Mouse (Mus musculus): ENCODE data around the gene Dennd6b. TPM values are rescaled to one million over a fixed set of nuclear protein-coding genes. Genes with fewer than 3 reads are reported as not detected.

Gene Dennd6b
- polyA plus RNA-seq, 1 experiment, result 3.6 TPM

- no peaks in the 10 kb centered on the region for H3K9me3 ChIP-seq
- no peak overlapping the region for H3K4me3 ChIP-seq (replicated peaks)
- H3K4me1 ChIP-seq, result peaks cover 16% of the 10 kb centered on the region
- TF ChIP-seq GATA1 (IDR thresholded peaks at IDR 0.05; ENCODE audit: borderline replicate concordance, low read length), result no peak
- no peak for TF ChIP-seq FLI1 (IDR thresholded peaks at IDR 0.05; ENCODE audit: low read length)
- peaks cover 91% of the 10 kb centered on the region for H3K36me3 ChIP-seq (replicated peaks; ENCODE audit: low read length)
- H3K27me3 ChIP-seq (replicated peaks), result peaks cover 75% of the 10 kb centered on the region
Observed at GRCm38 (mm10) chr15:89165478-89165877, 30.8 kb downstream of the Dennd6b start.

- Histone ChIP-seq H3K4me3 (replicated peaks) (no peak overlapping the region), H3K27me3 (replicated peaks) (peaks cover 73% of the 10 kb centered on the region), H3K4me1 (peaks cover 15% of the 10 kb centered on the region), H3K36me3 (replicated peaks; ENCODE audit: low read length) (peaks cover 96% of the 10 kb centered on the region), H3K9me3 (no peaks in the 10 kb centered on the region)
- TF ChIP-seq GATA1 (IDR thresholded peaks at IDR 0.05; ENCODE audit: borderline replicate concordance, low read length), result no peak
- no peak for TF ChIP-seq FLI1 (IDR thresholded peaks at IDR 0.05; ENCODE audit: low read length)
Observed at GRCm38 (mm10) chr15:89161397-89161796, 34.9 kb downstream of the Dennd6b start.

- H3K36me3 ChIP-seq (replicated peaks; ENCODE audit: low read length), result peaks cover 80% of the 10 kb centered on the region
- H3K27me3 ChIP-seq (replicated peaks), result peaks cover 74% of the 10 kb centered on the region
- no peaks in the 10 kb centered on the region for H3K9me3 ChIP-seq
- TF ChIP-seq FLI1 (IDR thresholded peaks at IDR 0.05; ENCODE audit: low read length) (no peak), GATA1 (IDR thresholded peaks at IDR 0.05; ENCODE audit: borderline replicate concordance, low read length) (no peak)
- peaks cover 15% of the 10 kb centered on the region for H3K4me1 ChIP-seq
- no peak overlapping the region for H3K4me3 ChIP-seq (replicated peaks)
Observed at GRCm38 (mm10) chr15:89158516-89158915, 37.8 kb downstream of the Dennd6b start.

GRCm38 (mm10) chr15:89157954-89158353 is 38.3 kb downstream of the Dennd6b start:
- peaks cover 72% of the 10 kb centered on the region for H3K27me3 ChIP-seq (replicated peaks)
- H3K4me3 ChIP-seq (replicated peaks), result peak overlapping the region; percentile 5
- H3K9me3 ChIP-seq, result no peaks in the 10 kb centered on the region
- no peak for TF ChIP-seq GATA1 (IDR thresholded peaks at IDR 0.05; ENCODE audit: borderline replicate concordance, low read length)
- TF ChIP-seq FLI1 (IDR thresholded peaks at IDR 0.05; ENCODE audit: low read length), result no peak
- peaks cover 15% of the 10 kb centered on the region for H3K4me1 ChIP-seq
- peaks cover 74% of the 10 kb centered on the region for H3K36me3 ChIP-seq (replicated peaks; ENCODE audit: low read length)

GRCm38 (mm10) chr15:89152312-89152711 is 44.0 kb downstream of the Dennd6b start:
- Histone ChIP-seq H3K4me1 (peaks cover 32% of the 10 kb centered on the region), H3K36me3 (replicated peaks; ENCODE audit: low read length) (peaks cover 22% of the 10 kb centered on the region), H3K9me3 (peaks cover 4% of the 10 kb centered on the region; the same call in 1 of the 2 replicates), H3K27me3 (replicated peaks) (peaks cover 83% of the 10 kb centered on the region), H3K4me3 (replicated peaks) (no peak overlapping the region)
- no peak for TF ChIP-seq GATA1 (IDR thresholded peaks at IDR 0.05; ENCODE audit: borderline replicate concordance, low read length)
- no peak for TF ChIP-seq FLI1 (IDR thresholded peaks at IDR 0.05; ENCODE audit: low read length)

GRCm38 (mm10) chr15:89150041-89150390 is 46.3 kb downstream of the Dennd6b start:
- TF ChIP-seq GATA1 (IDR thresholded peaks at IDR 0.05; ENCODE audit: borderline replicate concordance, low read length) (no peak), FLI1 (IDR thresholded peaks at IDR 0.05; ENCODE audit: low read length) (no peak)
- Histone ChIP-seq H3K9me3 (peaks cover 14% of the 10 kb centered on the region), H3K4me3 (replicated peaks) (peak overlapping the region; percentile 92), H3K4me1 (peaks cover 48% of the 10 kb centered on the region), H3K36me3 (replicated peaks; ENCODE audit: low read length) (no peaks in the 10 kb centered on the region), H3K27me3 (replicated peaks) (peaks cover 86% of the 10 kb centered on the region)

- peaks cover 88% of the 10 kb centered on the region for H3K27me3 ChIP-seq (replicated peaks)
Observed at GRCm38 (mm10) chr15:89149271-89150040, 46.8 kb downstream of the Dennd6b start, which contains the start of gene Mapk11. Gene Mapk11 (minus strand): TSS chr15:89149628.

GRCm38 (mm10) chr15:89148496-89149270 is 47.6 kb downstream of the Dennd6b start:
- Histone ChIP-seq H3K4me3 (replicated peaks) (peak overlapping the region; percentile 92), H3K36me3 (replicated peaks; ENCODE audit: low read length) (no peaks in the 10 kb centered on the region), H3K27me3 (replicated peaks) (peaks cover 88% of the 10 kb centered on the region), H3K9me3 (peaks cover 14% of the 10 kb centered on the region), H3K4me1 (peaks cover 51% of the 10 kb centered on the region)
- TF ChIP-seq FLI1 (IDR thresholded peaks at IDR 0.05; ENCODE audit: low read length) (no peak), GATA1 (IDR thresholded peaks at IDR 0.05; ENCODE audit: borderline replicate concordance, low read length) (no peak)

More at GRCm38 (mm10) chr15:89149271-89150040, 46.8 kb downstream of the Dennd6b start, which contains the start of gene Mapk11:
- Histone ChIP-seq H3K9me3 (peaks cover 14% of the 10 kb centered on the region), H3K4me3 (replicated peaks) (peak within 1 kb of the TSS; percentile 92), H3K36me3 (replicated peaks; ENCODE audit: low read length) (no peaks in the 10 kb centered on the region), H3K4me1 (peaks cover 51% of the 10 kb centered on the region)
- TF ChIP-seq GATA1 (IDR thresholded peaks at IDR 0.05; ENCODE audit: borderline replicate concordance, low read length) (no peak), FLI1 (IDR thresholded peaks at IDR 0.05; ENCODE audit: low read length) (no peak)

- Histone ChIP-seq H3K4me3 (replicated peaks) (no peak overlapping the region), H3K4me1 (peaks cover 55% of the 10 kb centered on the region), H3K36me3 (replicated peaks; ENCODE audit: low read length) (no peaks in the 10 kb centered on the region), H3K9me3 (peaks cover 14% of the 10 kb centered on the region), H3K27me3 (replicated peaks) (peaks cover 91% of the 10 kb centered on the region)
- TF ChIP-seq GATA1 (IDR thresholded peaks at IDR 0.05; ENCODE audit: borderline replicate concordance, low read length) (no peak), FLI1 (IDR thresholded peaks at IDR 0.05; ENCODE audit: low read length) (no peak)
Observed at GRCm38 (mm10) chr15:89147895-89148294, 48.4 kb downstream of the Dennd6b start.

- Histone ChIP-seq H3K27me3 (replicated peaks) (peaks cover 91% of the 10 kb centered on the region), H3K4me1 (peaks cover 55% of the 10 kb centered on the region), H3K36me3 (replicated peaks; ENCODE audit: low read length) (no peaks in the 10 kb centered on the region), H3K4me3 (replicated peaks) (no peak overlapping the region), H3K9me3 (peaks cover 14% of the 10 kb centered on the region)
- no peak for TF ChIP-seq GATA1 (IDR thresholded peaks at IDR 0.05; ENCODE audit: borderline replicate concordance, low read length)
- TF ChIP-seq FLI1 (IDR thresholded peaks at IDR 0.05; ENCODE audit: low read length), result no peak
Observed at GRCm38 (mm10) chr15:89147456-89147855, 48.8 kb downstream of the Dennd6b start.

Data from megakaryocyte, embryonic 14.5 days (primary cell).